Mouse (Mus musculus) heart, adult 9 months (tissue): ENCODE results near the gene Rae1.
A peak's percentile ranks its signal among the peaks of the same experiment; 100 is the strongest.

Source experiments
- DNase-seq, 2 experiments: peaks; one replicate each; pipeline ENCODE4 v3.0.0; 2022; ENCODE audit warnings: low spot score in 2 of 2

Rae1 gene

GRCm38 (mm10) chr2:173026688-173027131, 26.8 kb downstream of the Rae1 start:
- DNase-seq = no peak

GRCm38 (mm10) chr2:173027169-173027823, 27.4 kb downstream of the Rae1 start:
- DNase-seq = no peak

GRCm38 (mm10) chr2:173027824-173028495, 28.0 kb downstream of the Rae1 start:
- peak in 1 of 2 experiments; percentile 39 for DNase-seq

- DNase-seq = no peak
These were observed 28.7 kb downstream of the Rae1 start for GRCm38 (mm10) chr2:173028508-173029031.

- DNase-seq = no peak
These were observed 30.8 kb downstream of the Rae1 start for GRCm38 (mm10) chr2:173030591-173031338.

- DNase-seq = no peak
These were observed 33.6 kb downstream of the Rae1 start for GRCm38 (mm10) chr2:173033531-173033930.

- DNase-seq = no peak
These were observed 35.1 kb downstream of the Rae1 start for GRCm38 (mm10) chr2:173034998-173035397.

GRCm38 (mm10) chr2:173035653-173036052, 35.7 kb downstream of the Rae1 start:
- DNase-seq = no peak

- DNase-seq = no peak
These were observed 36.1 kb downstream of the Rae1 start for GRCm38 (mm10) chr2:173036055-173036454.

- DNase-seq = no peak
These were observed 36.7 kb downstream of the Rae1 start for GRCm38 (mm10) chr2:173036611-173037010.

- DNase-seq = no peak
These were observed 37.4 kb downstream of the Rae1 start for GRCm38 (mm10) chr2:173037347-173037746.

- no peak for DNase-seq
These were observed 38.1 kb downstream of the Rae1 start for GRCm38 (mm10) chr2:173037827-173038607.

- no peak for DNase-seq
These were observed 39.1 kb downstream of the Rae1 start for GRCm38 (mm10) chr2:173039041-173039440.

GRCm38 (mm10) chr2:173040803-173041202, 40.9 kb downstream of the Rae1 start:
- no peak for DNase-seq

- no peak for DNase-seq
These were observed 41.3 kb downstream of the Rae1 start for GRCm38 (mm10) chr2:173041242-173041641.

GRCm38 (mm10) chr2:173041893-173042292, 42.0 kb downstream of the Rae1 start:
- DNase-seq = no peak

GRCm38 (mm10) chr2:173042504-173043162, 42.7 kb downstream of the Rae1 start:
- DNase-seq = no peak

- peak; percentile 76 to 86 for DNase-seq
These were observed 44.5 kb downstream of the Rae1 start for GRCm38 (mm10) chr2:173044198-173044970.

GRCm38 (mm10) chr2:173046582-173047297, 46.8 kb downstream of the Rae1 start:
- DNase-seq = peak; percentile 34 to 50

- DNase-seq = no peak
These were observed 47.6 kb downstream of the Rae1 start for GRCm38 (mm10) chr2:173047471-173047870.
